Mouse (Mus musculus) spleen, adult 2 months (tissue): ENCODE data around the gene Clybl. TPM values are rescaled to one million over a fixed set of nuclear protein-coding genes. Genes with fewer than 3 reads are reported as not detected.

Source experiments
- DNase-seq, 2 experiments: peaks; one replicate each; pipeline versions ENCODE4 v3.0.0 to v3.0.0-alpha.2; 2012 to 2021; ENCODE audit warnings: low spot score in 2 of 2, low read depth in 1 of 2
- H3K27ac ChIP-seq: fragments of 200-500 bp; 2 replicates; pipeline ENCODE4 v1.5.1; 2012; ENCODE audit warnings: low read length, inconsistent platforms; ENCODE audit not compliant: insufficient read depth
- H3K27me3 ChIP-seq: fragments of 200-500 bp; 2 replicates; pipeline ENCODE4 v1.6.1; 2012; ENCODE audit warnings: mild to moderate bottlenecking, moderate library complexity, low read length, inconsistent platforms; ENCODE audit not compliant: control insufficient read depth, insufficient read depth
- H3K36me3 ChIP-seq: fragments of 200-500 bp; 2 replicates; pipeline ENCODE4 v1.6.1; 2012; ENCODE audit warnings: mild to moderate bottlenecking, low read length, inconsistent platforms; ENCODE audit not compliant: control insufficient read depth, insufficient read depth
- H3K4me1 ChIP-seq: fragments of 200-500 bp; 2 replicates; pipeline ENCODE4 v1.6.1; 2011; ENCODE audit warnings: inconsistent platforms; ENCODE audit not compliant: control insufficient read depth, insufficient read depth, insufficient read length
- H3K4me3 ChIP-seq: fragments of 200-500 bp; 2 replicates; pipeline ENCODE4 v1.5.1; 2011; ENCODE audit warnings: mild to moderate bottlenecking, inconsistent platforms; ENCODE audit not compliant: insufficient read depth, insufficient read length; ENCODE audit errors: extremely low read depth
- CTCF ChIP-seq: fragments of 200-500 bp; IDR thresholded peaks from 2 replicates; pipeline ENCODE4 v1.5.1; 2011; ENCODE audit warnings: mild to moderate bottlenecking, inconsistent platforms; ENCODE audit not compliant: insufficient read depth, insufficient read length, insufficient replicate concordance; ENCODE audit errors: extremely low read depth
- POLR2A ChIP-seq: fragments of 200-500 bp; IDR thresholded peaks from 2 replicates; pipeline ENCODE4 v1.6.1; 2011; ENCODE audit warnings: low read depth, low read length, inconsistent platforms
- WGBS: fragments of 180-500 bp; shearing (Covaris S2); methylation state at CpG from one replicate; pipeline ENCODE4 v1.1.7; 2018; 5-methylcytosine and 5-hydroxymethylcytosine counted together
- polyA plus RNA-seq: library from polyadenylated mRNA; depleted of rRNA; stranded (reverse); fragments of >200 nt; gene quantifications from 2 replicates; pipeline ENCODE4 v1.2.3, GENCODE M21; 2012

The Clybl gene
- polyA plus RNA-seq, 1 experiment = 2.1 TPM

DNA sequence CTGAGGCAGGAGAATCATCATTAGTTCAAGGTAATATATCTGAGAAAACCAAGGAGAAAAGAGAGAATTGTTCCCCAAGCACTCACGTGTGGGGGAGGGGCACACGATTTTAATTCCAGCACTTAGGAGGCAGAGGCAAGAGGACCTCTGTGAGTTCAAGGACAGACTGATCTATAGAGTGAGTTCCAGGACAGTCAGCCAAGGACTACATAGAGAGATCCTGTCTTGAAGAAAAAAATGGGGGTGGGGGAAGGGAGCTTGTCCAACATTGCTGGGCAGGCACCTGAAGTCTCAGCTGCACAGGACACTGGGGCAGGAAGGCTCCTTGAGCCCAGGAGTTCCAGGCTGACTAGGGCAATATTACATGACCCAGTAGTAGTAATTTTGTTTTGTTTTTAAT lies 233.3 kb downstream of the Clybl start:
- DNase-seq = no peak
- Histone ChIP-seq H3K4me3 (no peak overlapping the region), H3K4me1 (no peaks in the 10 kb centered on the region), H3K27me3 (no peaks in the 10 kb centered on the region), H3K27ac (no peak overlapping the region), H3K36me3 (no peaks in the 10 kb centered on the region)
- 93% methylated on average over 2 of the region's 2 CpGs for WGBS
- TF ChIP-seq CTCF = no peak
- no peak for TF ChIP-seq POLR2A

DNA sequence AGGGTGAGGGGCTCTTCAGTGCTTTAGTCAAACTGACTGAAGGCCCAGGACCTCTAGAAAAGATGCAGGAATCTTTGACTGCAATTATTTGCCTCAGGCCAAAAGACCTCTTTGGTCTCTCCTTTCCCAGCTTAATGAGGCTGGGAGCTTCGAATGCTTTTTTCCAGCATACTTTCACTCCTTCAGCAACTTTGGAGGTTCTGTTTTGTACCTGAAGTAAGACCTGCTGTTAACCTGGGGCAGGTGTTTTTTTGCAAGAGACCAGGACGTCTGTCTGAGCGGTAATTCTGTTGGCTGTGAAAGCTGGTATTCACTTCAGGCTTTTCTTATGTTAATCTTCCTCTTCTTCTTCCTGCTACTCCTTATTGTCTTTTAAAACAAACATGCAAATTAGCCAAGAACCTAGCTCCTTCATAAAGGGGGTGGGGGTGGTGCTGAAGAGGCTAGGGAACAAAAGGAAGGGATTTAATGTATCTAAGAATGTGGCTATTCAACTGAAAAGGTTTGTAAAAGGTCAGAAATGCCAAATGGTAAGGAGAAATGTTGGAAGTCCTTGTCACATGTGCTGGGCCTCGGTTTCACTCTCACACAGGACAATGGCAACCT lies 234.8 kb downstream of the Clybl start:
- TF ChIP-seq POLR2A (no peak), CTCF (no peak)
- Histone ChIP-seq H3K4me1 (no peaks in the 10 kb centered on the region), H3K27me3 (no peaks in the 10 kb centered on the region), H3K36me3 (no peaks in the 10 kb centered on the region), H3K4me3 (no peak overlapping the region), H3K27ac (no peak overlapping the region)
- WGBS = 76% methylated on average over 4 of the region's 4 CpGs
- DNase-seq = no peak

DNA sequence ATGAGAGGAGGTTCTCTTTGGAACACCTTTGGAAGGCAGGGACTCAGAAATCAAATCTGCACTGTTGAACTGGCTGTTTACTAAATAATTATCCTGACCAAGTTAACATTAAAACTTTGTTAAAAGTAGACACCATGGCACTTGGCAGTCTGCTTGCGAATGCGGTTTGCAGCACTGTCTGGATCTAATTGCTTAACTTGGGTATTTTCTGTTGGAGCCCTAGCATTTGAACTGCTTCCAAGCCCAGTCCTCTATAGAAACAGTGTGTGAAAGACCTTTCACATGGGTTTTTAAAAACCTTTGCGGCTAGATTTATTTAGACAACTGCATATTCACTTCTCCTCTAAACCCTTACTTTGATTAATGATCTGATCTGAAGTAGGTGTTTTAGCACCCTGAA lies 242.9 kb downstream of the Clybl start:
- DNase-seq = no peak
- no peak overlapping the region for H3K27ac ChIP-seq
- H3K27me3 ChIP-seq = no peaks in the 10 kb centered on the region
- TF ChIP-seq POLR2A = no peak
- H3K4me1 ChIP-seq = no peaks in the 10 kb centered on the region
- 94% methylated on average over 3 of the region's 3 CpGs for WGBS
- no peaks in the 10 kb centered on the region for H3K36me3 ChIP-seq
- H3K4me3 ChIP-seq = no peak overlapping the region

DNA sequence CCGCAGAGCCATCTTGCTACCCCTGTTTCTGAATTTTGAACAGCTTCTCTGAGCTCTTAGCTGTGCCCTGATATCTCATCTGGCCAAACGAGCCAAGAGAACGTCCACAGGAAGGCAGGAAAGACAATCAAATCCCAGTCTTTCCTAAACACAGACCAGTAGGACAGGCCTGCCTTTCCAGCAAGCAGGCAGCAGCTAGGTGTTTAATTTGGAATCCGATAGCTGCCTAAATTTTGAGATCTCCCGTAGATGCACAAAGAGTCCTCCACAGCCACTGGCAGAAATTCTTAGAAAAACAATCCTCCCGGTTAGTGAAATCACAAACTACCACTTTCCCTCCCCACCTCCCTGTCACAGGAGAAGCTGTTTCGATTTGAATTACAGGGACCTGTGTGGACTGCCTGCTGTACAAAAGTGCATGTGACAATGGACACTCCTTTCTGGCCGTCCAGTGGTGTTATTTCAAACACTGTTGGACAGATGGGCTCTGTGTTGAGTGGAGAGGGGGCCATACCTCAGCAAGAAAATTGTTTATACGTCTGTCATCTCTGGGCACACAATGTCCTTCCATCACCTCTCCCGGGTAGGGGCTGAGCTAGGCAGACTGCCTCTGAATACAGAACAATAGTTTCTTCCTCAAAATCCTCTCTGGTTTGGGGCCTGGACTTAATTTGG lies 245.2 kb downstream of the Clybl start:
- TF ChIP-seq CTCF = no peak
- no peak for TF ChIP-seq POLR2A
- no peak overlapping the region for H3K4me3 ChIP-seq
- no peaks in the 10 kb centered on the region for H3K36me3 ChIP-seq
- H3K27ac ChIP-seq = no peak overlapping the region
- H3K27me3 ChIP-seq = no peaks in the 10 kb centered on the region
- WGBS = 77% methylated on average over 10 of the region's 10 CpGs
- no peak for DNase-seq
- H3K4me1 ChIP-seq = no peaks in the 10 kb centered on the region

DNA sequence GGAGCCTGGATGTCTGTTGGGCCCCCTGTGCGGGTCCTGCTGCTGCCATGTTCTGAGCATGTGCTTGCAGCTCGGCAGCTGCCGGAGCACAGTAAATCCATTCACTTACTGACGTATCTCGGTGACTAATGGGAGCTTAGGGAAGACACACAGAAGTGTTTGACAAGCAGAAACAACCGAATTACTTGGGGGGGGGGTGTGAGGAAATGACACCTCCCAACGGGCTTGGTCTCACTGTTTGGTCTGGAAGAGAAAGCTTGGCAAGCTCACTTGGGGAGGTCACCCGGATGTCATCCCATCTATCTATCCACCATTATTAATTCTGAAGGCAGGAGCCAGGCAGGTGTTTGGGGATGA lies 245.7 kb downstream of the Clybl start:
- H3K27me3 ChIP-seq = no peaks in the 10 kb centered on the region
- no peaks in the 10 kb centered on the region for H3K4me1 ChIP-seq
- H3K27ac ChIP-seq = no peak overlapping the region
- TF ChIP-seq CTCF (no peak), POLR2A (no peak)
- no peak for DNase-seq
- WGBS = 81% methylated on average over 8 of the region's 8 CpGs
- no peak overlapping the region for H3K4me3 ChIP-seq
- H3K36me3 ChIP-seq = no peaks in the 10 kb centered on the region

DNA sequence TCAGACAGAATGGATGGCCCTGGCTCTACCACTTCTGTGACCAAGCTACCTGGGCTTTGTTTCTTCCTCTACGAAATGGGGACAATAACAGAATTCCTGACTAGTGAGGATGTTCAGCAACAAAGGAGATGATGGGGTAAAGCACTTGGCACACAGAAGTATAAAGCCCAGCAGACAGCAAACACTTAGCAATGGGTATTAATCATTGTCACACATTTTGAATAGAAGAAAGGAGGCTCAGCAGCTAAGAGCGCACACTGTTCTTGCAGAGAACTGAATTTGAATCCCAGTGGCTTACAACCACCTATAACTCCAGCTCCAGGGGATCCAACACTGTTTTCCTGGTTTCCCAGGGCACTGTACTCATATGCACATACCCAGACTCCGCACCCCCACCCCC lies 246.2 kb downstream of the Clybl start:
- 78% methylated on average over 3 of the region's 3 CpGs for WGBS
- TF ChIP-seq CTCF (no peak), POLR2A (no peak)
- Histone ChIP-seq H3K4me3 (no peak overlapping the region), H3K27ac (no peak overlapping the region), H3K36me3 (no peaks in the 10 kb centered on the region), H3K4me1 (no peaks in the 10 kb centered on the region), H3K27me3 (no peaks in the 10 kb centered on the region)
- no peak for DNase-seq

DNA sequence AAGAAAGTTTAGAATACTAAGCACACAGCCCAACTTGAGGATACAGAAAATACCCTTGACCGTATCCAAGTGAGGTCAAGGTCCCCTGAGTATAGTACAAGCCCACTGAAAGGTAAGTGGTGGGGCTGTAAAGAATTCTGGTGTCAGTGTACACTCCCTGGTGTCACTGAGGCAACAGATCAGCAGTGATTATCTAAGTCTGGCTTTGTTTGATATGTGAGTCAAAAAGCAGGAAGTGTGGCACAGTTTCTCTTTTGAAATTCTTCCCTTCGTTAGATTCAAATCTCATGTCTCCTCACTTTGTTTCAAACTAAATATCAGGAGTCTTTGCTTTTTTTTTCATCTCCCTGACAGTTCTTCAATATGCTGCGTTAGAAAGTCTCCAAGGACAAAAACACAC lies 251.1 kb downstream of the Clybl start:
- no peak for DNase-seq
- TF ChIP-seq POLR2A (no peak), CTCF (no peak)
- H3K27ac ChIP-seq = no peak overlapping the region
- WGBS = 54% methylated on average over 3 of the region's 3 CpGs
- no peaks in the 10 kb centered on the region for H3K36me3 ChIP-seq
- H3K4me1 ChIP-seq = no peaks in the 10 kb centered on the region
- H3K27me3 ChIP-seq = no peaks in the 10 kb centered on the region
- no peak overlapping the region for H3K4me3 ChIP-seq
